Mouse (Mus musculus) forebrain, embryonic 14.5 days (tissue): ENCODE results near the gene Rtkn. TPM values are rescaled to one million over a fixed set of nuclear protein-coding genes. Genes with fewer than 3 reads are reported as not detected.

Source experiments
- ATAC-seq: fragments of 200-750 bp; cut with Nextera tagmentation; 2 replicates; pipeline ENCODE4 v1.8.0; 2017; ENCODE audit warnings: mild to moderate bottlenecking, moderate library complexity
- DNase-seq: peaks from one replicate; pipeline ENCODE4 v3.0.0-alpha.2; 2015; ENCODE audit warnings: low spot score
- H3K27ac ChIP-seq: fragments of 300-500 bp; sonication (generic); 2 replicates; pipeline ENCODE4 v1.5.1; 2014; ENCODE audit warnings: low read depth, mild to moderate bottlenecking, control low read depth, low read length, moderate library complexity
- H3K27me3 ChIP-seq: fragments of 300-500 bp; sonication (generic); replicated peaks from 2 replicates; pipeline ENCODE4 v1.6.1; 2014; ENCODE audit warnings: low read length, control low read depth, mixed read lengths; ENCODE audit not compliant: control insufficient read depth, insufficient read depth
- H3K36me3 ChIP-seq: fragments of 300-500 bp; sonication (generic); 2 replicates; pipeline ENCODE4 v1.6.1; 2014; ENCODE audit warnings: low read length, control low read depth; ENCODE audit not compliant: control insufficient read depth, insufficient read depth
- H3K4me1 ChIP-seq: fragments of 300-500 bp; sonication (generic); 2 replicates; pipeline ENCODE4 v1.6.1; 2014; ENCODE audit warnings: antibody characterized with exemption, low read length, control low read depth; ENCODE audit not compliant: control insufficient read depth, insufficient read depth
- H3K4me2 ChIP-seq: fragments of 300-500 bp; sonication (generic); 2 replicates; pipeline ENCODE4 v1.6.1; 2014; ENCODE audit warnings: mild to moderate bottlenecking, control low read depth, low read length
- H3K4me3 ChIP-seq: fragments of 300-500 bp; sonication (generic); 2 replicates; pipeline ENCODE4 v1.5.1; 2014; ENCODE audit warnings: low read depth, low read length, control low read depth
- H3K9ac ChIP-seq: fragments of 300-500 bp; sonication (generic); 2 replicates; pipeline ENCODE4 v1.6.1; 2014; ENCODE audit warnings: mild to moderate bottlenecking, low read length, control low read depth, moderate library complexity
- H3K9me3 ChIP-seq: fragments of 300-500 bp; sonication (generic); replicated peaks from 2 replicates; pipeline ENCODE4 v1.6.1; 2016; ENCODE audit warnings: low read length, control low read depth, mixed read lengths; ENCODE audit not compliant: control insufficient read depth
- WGBS: fragments of 180-500 bp; shearing (Covaris S2); extraction: QIAGEN DNeasy Blood & Tissue Kit; methylation state at CpG from one replicate; pipeline ENCODE4 v1.1.7; 2014; 5-methylcytosine and 5-hydroxymethylcytosine counted together
- polyA plus RNA-seq: library from polyadenylated mRNA; unstranded; fragments of >200 nt; fragmentation: Nextera tagmentation; extraction: Ambion mirVana; gene quantifications from 2 replicates; pipeline ENCODE4 v1.2.1, GENCODE M21; 2014

Rtkn gene
- polyA plus RNA-seq, 1 experiment from 2014 or later = 4.8 TPM

- no peaks in the 10 kb centered on the region for H3K27me3 ChIP-seq
- H3K9ac ChIP-seq = peak overlapping the region; percentile 80
- peak overlapping the region; percentile 72 for H3K4me3 ChIP-seq
- H3K27ac ChIP-seq = peak overlapping the region; percentile 66
- no peaks in the 10 kb centered on the region for H3K9me3 ChIP-seq
- under 1% methylated on average over 65 of the region's 74 CpGs for WGBS
- peak; percentile 70 for DNase-seq
- no peaks in the 10 kb centered on the region for H3K36me3 ChIP-seq
- H3K4me2 ChIP-seq = peak overlapping the region; percentile 100
- H3K4me1 ChIP-seq = peaks cover 12% of the 10 kb centered on the region
- peak; percentile 78 for ATAC-seq
These were observed 33.3 kb upstream of the Rtkn start for GRCm38 (mm10) chr6:83101688-83102556.

DNA sequence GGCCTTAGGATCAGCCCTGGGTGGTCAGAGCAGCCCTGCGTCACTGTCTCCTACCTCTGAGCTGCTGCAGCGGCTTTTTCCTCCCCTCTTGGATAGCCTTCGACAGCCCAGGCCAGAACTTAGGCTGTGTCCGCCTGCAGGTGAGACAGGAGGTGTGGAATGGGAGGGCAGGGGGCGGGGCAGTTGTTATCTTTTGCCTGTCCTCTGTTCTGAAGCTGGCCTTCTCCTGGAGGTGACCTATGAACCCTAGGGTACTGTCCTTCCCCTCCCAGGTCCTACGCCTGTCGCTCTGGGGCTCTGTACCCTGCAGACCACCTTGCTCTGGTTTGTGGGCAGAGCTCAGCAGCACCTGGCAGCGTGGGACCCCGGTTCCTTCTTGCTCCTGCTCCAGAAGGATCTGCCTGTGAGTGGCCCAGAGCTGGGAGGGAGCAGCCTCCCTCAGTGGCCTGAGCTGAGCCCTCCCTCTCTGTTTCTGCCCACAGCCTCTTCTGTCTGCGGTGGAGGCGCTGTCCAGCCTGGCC is 32.1 kb upstream of the Rtkn start:
- Histone ChIP-seq H3K4me2 (peak overlapping the region; percentile 100; the same call in 1 of the 2 replicates), H3K27me3 (no peaks in the 10 kb centered on the region), H3K27ac (no peak overlapping the region), H3K4me1 (peaks cover 14% of the 10 kb centered on the region), H3K9me3 (no peaks in the 10 kb centered on the region), H3K4me3 (no peak overlapping the region), H3K36me3 (no peaks in the 10 kb centered on the region), H3K9ac (peak overlapping the region; percentile 80)
- no peak for ATAC-seq
- WGBS = 45% methylated on average over 11 of the region's 11 CpGs
- DNase-seq = no peak

DNA sequence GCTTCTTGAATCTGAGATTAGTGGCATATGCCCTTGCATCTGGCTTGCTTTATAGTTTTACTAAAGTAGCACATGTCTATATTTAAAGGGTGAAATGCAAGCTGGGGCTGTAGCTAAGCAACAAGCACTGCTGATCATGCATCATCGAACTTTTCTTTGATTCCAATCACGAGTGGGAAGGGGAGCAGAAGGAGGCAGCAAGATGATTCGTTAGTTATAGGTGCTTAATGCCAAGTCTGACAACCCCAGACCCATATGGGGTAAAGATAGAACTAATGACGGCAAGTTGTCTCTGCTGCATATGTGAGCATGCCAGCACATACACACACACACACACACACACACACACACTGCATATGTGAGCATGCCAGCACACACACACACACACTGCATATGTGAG is 31.1 kb upstream of the Rtkn start:
- H3K4me3 ChIP-seq = no peak overlapping the region
- DNase-seq (peak; percentile 84), ATAC-seq (peak; percentile 33; the same call in 1 of the 2 replicates)
- no peak overlapping the region for H3K9ac ChIP-seq
- WGBS = 47% methylated on average over 4 of the region's 4 CpGs
- no peak overlapping the region for H3K27ac ChIP-seq
- H3K9me3 ChIP-seq = no peaks in the 10 kb centered on the region
- no peaks in the 10 kb centered on the region for H3K36me3 ChIP-seq
- H3K27me3 ChIP-seq = no peaks in the 10 kb centered on the region
- peaks cover 19% of the 10 kb centered on the region for H3K4me1 ChIP-seq
- H3K4me2 ChIP-seq = no peak overlapping the region

- DNase-seq = peak; percentile 74
- Histone ChIP-seq H3K36me3 (0 out of 2 replicates have a peak, but pooled peaks cover 5% of the 10 kb centered on the region), H3K4me3 (peak overlapping the region; percentile 94), H3K9ac (peak overlapping the region; percentile 93), H3K27me3 (no peaks in the 10 kb centered on the region), H3K9me3 (no peaks in the 10 kb centered on the region), H3K4me1 (peaks cover 12% of the 10 kb centered on the region), H3K4me2 (peak overlapping the region; percentile 93), H3K27ac (no peak overlapping the region)
- ATAC-seq = no peak
- 35% methylated on average over 13 of the region's 13 CpGs for WGBS
These were observed 27.5 kb upstream of the Rtkn start for GRCm38 (mm10) chr6:83107566-83108400.

- Histone ChIP-seq H3K27ac (peak within 1 kb of the TSS; percentile 74), H3K36me3 (0 out of 2 replicates have a peak, but pooled peaks cover 5% of the 10 kb centered on the region), H3K9me3 (no peaks in the 10 kb centered on the region), H3K27me3 (no peaks in the 10 kb centered on the region), H3K4me2 (peak within 1 kb of the TSS; percentile 93), H3K4me3 (peak within 1 kb of the TSS; percentile 94), H3K4me1 (peaks cover 8% of the 10 kb centered on the region), H3K9ac (peak within 1 kb of the TSS; percentile 93)
- peak; percentile 82 for DNase-seq
- ATAC-seq = peak; percentile 83
- WGBS = under 1% methylated on average over 76 of the region's 76 CpGs
These were observed 26.2 kb upstream of the Rtkn start, which contains the start of gene Mrpl53 for GRCm38 (mm10) chr6:83108762-83109668. Gene Mrpl53 (plus strand): TSS chr6:83109040.

- Histone ChIP-seq H3K27ac (no peak overlapping the region), H3K27me3 (no peaks in the 10 kb centered on the region), H3K4me2 (no peak overlapping the region), H3K9ac (no peak overlapping the region), H3K9me3 (no peaks in the 10 kb centered on the region), H3K4me3 (no peak overlapping the region), H3K4me1 (peaks cover 15% of the 10 kb centered on the region), H3K36me3 (0 out of 2 replicates have a peak, but pooled peaks cover 5% of the 10 kb centered on the region)
- ATAC-seq (no peak), DNase-seq (no peak)
- WGBS = 90% methylated on average over 4 of the region's 4 CpGs
These were observed 23.6 kb upstream of the Rtkn start for GRCm38 (mm10) chr6:83111510-83112136.

- Histone ChIP-seq H3K36me3 (peaks cover 33% of the 10 kb centered on the region), H3K27ac (peak within 1 kb of the TSS; percentile 72), H3K9me3 (no peaks in the 10 kb centered on the region), H3K27me3 (no peaks in the 10 kb centered on the region), H3K4me2 (peak within 1 kb of the TSS; percentile 95), H3K9ac (peak within 1 kb of the TSS; percentile 94), H3K4me3 (peak within 1 kb of the TSS; percentile 83), H3K4me1 (peaks cover 12% of the 10 kb centered on the region)
- WGBS = 1% methylated on average over 48 of the region's 58 CpGs
- ATAC-seq = peak; percentile 89
- peak; percentile 91 for DNase-seq
These were observed 20.1 kb upstream of the Rtkn start, which contains the start of gene Mogs for GRCm38 (mm10) chr6:83115011-83115671. Gene Mogs (plus strand): TSS chr6:83115496.
